Mouse (Mus musculus) gastrocnemius, postnatal 14 days (tissue): ENCODE data around the gene Tmem147. TPM values are rescaled to one million over a fixed set of nuclear protein-coding genes. Genes with fewer than 3 reads are reported as not detected.
"Not testable (repeated sequence)": the region's sequence is repeated elsewhere in the genome, so short reads cannot be mapped to it uniquely, and the experiment has no call there.

Source experiments
- DNase-seq: peaks from one replicate; pipeline ENCODE4 v3.0.0; 2021; ENCODE audit warnings: mixed read lengths
- intact Hi-C: fragments of 180-260 bp; cut with DNase I; formaldehyde crosslinking; loops from one replicate; pipeline ENCODE4 v1.15.1; 2025; ENCODE audit warnings: low total_unique reads
- total RNA-seq, 2 experiments: library from RNA; stranded (reverse); gene quantifications; 2 replicates each; pipeline ENCODE4 v1.2.3; 2021

Gene Tmem147
- total RNA-seq, 2 experiments from 2014 or later: 222 to 233 TPM

- intact Hi-C loops, DNase-seq: not testable (repeated sequence)
These were observed 853 bp upstream of the Tmem147 start for GRCm38 (mm10) chr7:30730064-30730722.

DNA sequence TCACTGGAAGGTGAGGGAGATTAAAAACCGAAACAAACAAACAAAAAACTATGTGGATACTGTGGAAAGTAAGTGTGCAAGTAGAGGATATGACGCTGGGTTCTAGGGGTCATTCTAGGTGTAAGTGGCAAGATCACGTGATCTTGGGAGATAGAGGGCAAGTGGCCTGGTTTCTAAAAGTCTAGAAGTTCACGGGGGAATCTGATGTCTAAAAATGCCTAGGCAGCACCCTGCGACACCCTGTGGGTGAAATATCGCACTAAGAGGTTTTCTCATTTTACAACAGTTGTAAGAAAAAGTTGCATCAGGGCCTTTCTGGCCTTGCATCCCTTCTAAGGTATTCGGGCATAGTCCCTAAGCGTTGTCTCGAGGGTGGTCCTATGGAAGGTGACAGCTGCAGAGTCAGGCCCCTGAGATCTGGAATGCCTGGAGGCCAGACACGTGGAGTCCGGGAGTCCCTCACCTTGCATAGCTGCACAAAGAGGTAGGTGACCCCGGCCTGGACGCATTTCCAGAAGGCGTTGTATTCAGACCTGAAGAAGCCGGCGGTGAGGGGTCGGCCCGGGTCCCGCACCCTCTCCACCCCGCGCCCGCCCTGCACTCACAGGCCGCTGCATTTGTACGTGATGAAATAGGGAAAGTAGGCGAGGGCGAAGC lies 473 bp downstream of the Tmem147 start:
- intact Hi-C loops: no loop called here
- DNase-seq: no peak

DNA sequence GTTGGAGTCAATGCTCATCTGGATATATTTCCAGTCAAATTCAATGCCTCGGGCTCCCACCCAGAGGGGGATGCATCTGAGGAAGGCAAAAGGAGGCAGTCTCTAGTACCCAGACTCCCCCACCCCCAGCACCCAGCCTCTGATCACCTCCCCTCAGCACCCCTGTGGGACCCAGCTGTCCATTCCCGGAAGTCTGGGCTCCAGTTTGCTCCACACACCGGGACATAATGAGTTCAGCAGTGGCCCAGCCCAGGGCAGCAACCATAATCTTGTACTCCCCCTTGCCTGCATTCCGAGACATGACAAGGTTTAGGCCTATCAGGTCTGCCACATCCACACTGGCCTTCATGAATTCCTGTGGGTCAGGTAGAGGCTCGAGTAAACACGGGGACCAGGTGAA lies 1.1 kb downstream of the Tmem147 start:
- intact Hi-C loops: no loop called here

DNA sequence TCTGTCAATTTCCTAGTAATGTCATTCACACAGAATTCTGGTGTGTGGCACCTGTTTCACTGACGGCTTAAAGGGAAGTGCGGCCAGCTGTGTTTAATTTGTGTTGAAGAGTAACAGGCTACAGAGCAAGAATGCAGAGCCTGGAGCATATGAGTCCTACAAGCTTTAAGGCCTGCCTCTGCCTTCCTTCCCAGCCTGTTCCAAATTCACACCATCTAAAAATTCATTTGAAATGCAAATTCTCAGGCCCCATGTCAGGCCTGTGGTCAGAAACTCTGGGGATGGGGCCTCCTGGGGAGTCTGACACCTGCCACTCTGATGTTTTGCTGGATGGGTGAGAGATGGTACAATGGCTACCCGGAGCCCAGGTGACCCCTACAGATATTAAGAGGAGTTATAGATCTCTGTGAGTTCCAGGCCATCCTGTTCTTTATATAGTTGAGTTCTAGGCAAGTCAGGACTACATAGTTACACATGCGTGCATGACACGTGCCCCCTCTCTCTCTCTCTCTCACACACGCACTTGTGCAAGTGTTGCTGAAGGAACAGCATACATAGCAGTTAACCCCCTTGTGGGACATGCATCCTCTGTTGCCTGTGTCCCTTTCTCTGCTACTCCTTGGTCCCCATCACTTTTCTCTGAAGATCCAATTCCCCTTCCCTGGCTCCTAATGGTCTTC lies 5.9 kb downstream of the Tmem147 start:
- intact Hi-C loops: no loop called here
- no peak for DNase-seq

More for the DNA sequence above, 1.1 kb downstream of the Tmem147 start:
- no peak for DNase-seq

- intact Hi-C loops: no loop called here
- DNase-seq: no peak
These were observed 8.1 kb downstream of the Tmem147 start for GRCm38 (mm10) chr7:30721286-30721685.

DNA sequence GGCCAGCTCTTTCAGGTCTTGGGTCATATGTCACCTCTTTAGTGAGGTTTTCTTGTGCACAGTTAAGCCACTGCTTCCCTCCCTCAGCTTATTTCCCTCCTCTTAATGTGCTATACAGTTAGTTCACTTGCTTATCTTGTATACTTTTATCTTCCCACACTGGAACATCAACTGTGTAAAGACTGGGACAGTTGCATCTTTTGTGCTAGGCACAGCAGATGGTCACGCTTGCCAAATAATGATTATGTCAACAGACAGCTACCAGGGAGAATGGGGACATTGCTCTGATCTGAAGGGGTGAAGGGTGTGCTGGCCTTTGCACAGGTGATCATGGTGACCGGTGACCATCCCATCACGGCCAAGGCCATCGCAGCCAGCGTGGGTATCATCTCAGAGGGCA lies 9.7 kb downstream of the Tmem147 start:
- intact Hi-C loops: no loop called here
- DNase-seq: no peak

GRCm38 (mm10) chr7:30717716-30718046 lies 11.7 kb downstream of the Tmem147 start:
- no peak for DNase-seq
- intact Hi-C loops: no loop called here

- peak; percentile 46 for DNase-seq
- intact Hi-C loops: no loop called here
These were observed 12.2 kb downstream of the Tmem147 start for GRCm38 (mm10) chr7:30717006-30717715.

- DNase-seq: no peak
- intact Hi-C loops: no loop called here
These were observed 17.4 kb downstream of the Tmem147 start, which contains the start of gene Atp4a for GRCm38 (mm10) chr7:30711942-30712341. Atp4a (plus strand) TSS chr7:30712209.

DNA sequence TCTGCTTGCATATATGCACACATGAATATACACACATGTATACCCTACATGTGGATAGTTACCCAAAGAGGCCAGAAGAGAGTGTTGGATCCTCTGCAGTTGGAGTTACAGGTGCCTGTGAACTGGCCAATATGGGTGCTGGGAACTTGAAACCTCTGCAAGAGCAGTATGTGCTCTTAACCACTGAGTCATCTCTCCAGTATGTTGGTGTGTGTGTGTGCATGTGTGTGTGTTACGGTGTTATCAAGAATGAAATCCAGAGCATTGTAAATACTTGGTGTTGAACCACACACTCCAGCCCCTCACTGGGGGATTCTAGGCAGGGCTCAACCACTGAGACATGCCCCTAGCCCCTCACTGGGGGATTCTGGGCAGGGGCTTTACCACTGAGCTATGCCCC lies 21.9 kb downstream of the Tmem147 start:
- intact Hi-C loops: no loop called here
- DNase-seq: no peak

DNA sequence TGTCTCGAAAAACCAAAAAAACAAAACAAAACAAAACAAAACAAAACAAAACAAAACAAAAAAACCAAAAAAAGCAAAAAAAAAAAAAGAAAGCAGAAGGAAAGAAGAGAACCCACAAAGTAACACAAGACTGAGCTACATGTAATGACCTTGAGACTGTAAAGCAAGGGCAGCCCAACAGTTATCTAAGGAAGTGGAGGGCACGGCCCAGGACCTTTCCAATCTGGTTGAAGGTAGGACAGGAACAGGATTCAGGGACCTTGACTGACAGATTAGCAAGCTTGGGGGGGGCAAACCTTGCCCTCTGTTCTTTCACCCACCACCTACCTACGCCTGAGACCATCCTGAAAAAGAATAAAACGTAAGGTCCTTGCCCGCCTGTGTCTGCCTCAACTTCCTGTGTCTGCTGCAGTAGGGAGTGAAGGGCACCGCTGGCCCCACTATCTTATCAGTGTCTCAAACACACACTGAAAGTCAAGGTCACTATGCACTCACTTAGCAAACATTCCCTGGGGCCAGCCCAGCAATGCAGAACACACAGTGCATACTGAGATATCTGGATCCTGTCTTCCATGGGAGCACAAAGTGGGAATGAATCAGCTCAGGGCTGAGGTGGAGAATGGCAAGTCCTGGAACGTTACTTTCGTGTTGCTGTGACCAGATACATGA lies 23.0 kb downstream of the Tmem147 start:
- intact Hi-C loops: no loop called here
- no peak for DNase-seq

- intact Hi-C loops: no loop called here
- no peak for DNase-seq
These were observed 30.8 kb downstream of the Tmem147 start, which contains the start of gene 2200002J24Rik for GRCm38 (mm10) chr7:30698589-30698988. 2200002J24Rik (plus strand) TSS chr7:30698926.

DNA sequence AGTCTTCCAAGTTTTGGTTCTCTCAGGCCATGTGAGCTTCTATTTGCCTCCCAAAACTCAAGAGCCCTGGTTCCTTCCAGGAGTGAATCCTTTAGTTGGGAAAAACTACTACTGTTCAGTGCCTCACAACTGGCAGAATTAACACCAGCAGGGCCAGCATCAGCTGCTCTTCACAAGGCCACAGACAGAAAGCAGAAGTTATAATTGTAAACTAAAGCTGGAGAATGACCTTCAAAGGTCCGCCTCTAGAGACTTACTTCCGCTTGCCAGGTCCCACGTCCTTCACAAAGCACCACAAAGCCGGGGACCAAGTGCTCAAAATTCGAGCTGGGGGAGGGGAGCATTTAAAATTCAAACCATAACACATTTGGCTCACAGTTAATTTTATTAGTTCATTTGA lies 31.2 kb downstream of the Tmem147 start:
- intact Hi-C loops: no loop called here

DNA sequence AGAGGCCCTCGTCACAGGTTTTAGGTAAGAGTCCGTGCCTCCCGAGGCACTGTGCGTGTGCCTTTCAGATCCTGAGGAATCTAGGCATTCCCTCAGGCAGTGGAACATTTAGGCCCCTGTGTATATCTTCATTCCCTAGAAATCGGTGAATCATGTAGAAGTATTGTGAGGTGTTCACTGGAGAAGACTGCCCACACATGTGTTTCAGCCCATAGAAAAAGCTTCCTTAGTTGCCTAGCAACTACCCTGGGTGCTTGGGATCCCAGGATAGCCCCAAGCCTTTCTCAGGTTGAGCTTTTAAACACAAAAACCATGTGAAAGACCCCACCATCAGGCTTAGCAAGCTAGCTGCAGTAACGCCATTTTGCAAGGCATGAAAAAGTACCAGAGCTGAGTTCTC lies 41.0 kb downstream of the Tmem147 start:
- no peak for DNase-seq
- intact Hi-C loops: no loop called here

More for the DNA sequence above, 31.2 kb downstream of the Tmem147 start:
- no peak for DNase-seq

GRCm38 (mm10) chr7:30683425-30683824 lies 45.9 kb downstream of the Tmem147 start:
- intact Hi-C loops: no loop called here
- DNase-seq: no peak

DNA sequence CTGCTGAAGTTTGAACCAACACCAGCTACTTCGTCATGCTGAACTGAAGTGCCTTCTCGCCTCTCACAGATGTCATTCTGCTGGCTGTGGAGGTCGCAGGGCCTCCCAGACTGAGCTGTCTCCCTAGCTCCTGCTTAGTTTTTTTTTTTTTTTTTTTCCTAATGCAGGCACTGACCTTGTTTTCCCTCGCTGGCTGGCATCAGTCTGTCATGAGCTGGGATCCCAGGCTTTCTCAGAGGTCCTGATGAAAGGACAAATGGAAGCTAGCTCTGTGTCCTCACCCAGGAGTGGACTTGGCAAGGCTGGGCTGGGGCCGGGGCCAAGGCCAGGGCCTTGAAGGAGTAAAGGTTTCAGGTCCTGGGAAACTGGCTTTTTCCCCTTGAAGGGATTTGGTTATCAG lies 47.4 kb downstream of the Tmem147 start:
- peak; percentile 20 for DNase-seq
- intact Hi-C loops: no loop called here

GRCm38 (mm10) chr7:30678263-30678975 lies 50.9 kb downstream of the Tmem147 start:
- intact Hi-C loops: no loop called here
- DNase-seq: peak; percentile 28
